Mouse (Mus musculus) heart, postnatal 0 days (tissue): ENCODE measurements at regions not wholly inside any gene's neighbourhood (a gene's known extent, or its start where the extent isn't known, plus 50 kb on each side); places are given as distances from the start of the nearest gene placed in this dataset.

ENCODE experiments used
- ATAC-seq: fragments of 200-750 bp; cut with Nextera tagmentation; 2 replicates; pipeline ENCODE4 v1.8.0; 2017; ENCODE audit warnings: low read depth, moderate number of reproducible peaks, moderate library complexity; ENCODE audit not compliant: insufficient read depth
- DNase-seq: peaks from one replicate; pipeline ENCODE4 v3.0.0-alpha.2; 2016; ENCODE audit warnings: low spot score
- H3K27ac ChIP-seq: fragments of 300-500 bp; sonication (generic); 2 replicates; pipeline ENCODE4 v1.5.1; 2014; ENCODE audit warnings: low read depth, mild to moderate bottlenecking
- H3K27me3 ChIP-seq: fragments of 300-500 bp; sonication (generic); 2 replicates; pipeline ENCODE4 v1.6.1; 2014; ENCODE audit warnings: low read length, mixed read lengths; ENCODE audit not compliant: control insufficient read depth, insufficient read depth
- H3K36me3 ChIP-seq: fragments of 300-500 bp; sonication (generic); replicated peaks from 2 replicates; pipeline ENCODE4 v1.6.1; 2014; ENCODE audit warnings: low read length, mixed read lengths; ENCODE audit not compliant: control insufficient read depth, insufficient read depth
- H3K4me1 ChIP-seq: fragments of 300-500 bp; sonication (generic); 2 replicates; pipeline ENCODE4 v1.6.1; 2014; ENCODE audit warnings: antibody characterized with exemption; ENCODE audit not compliant: control insufficient read depth, insufficient read depth
- H3K4me2 ChIP-seq: fragments of 300-500 bp; sonication (generic); 2 replicates; pipeline ENCODE4 v1.6.1; 2014; ENCODE audit warnings: low read depth, mild to moderate bottlenecking, low read length, moderate library complexity
- H3K4me3 ChIP-seq: fragments of 300-500 bp; sonication (generic); 2 replicates; pipeline ENCODE4 v1.5.1; 2014; ENCODE audit warnings: low read depth, low read length
- H3K9ac ChIP-seq: fragments of 300-500 bp; sonication (generic); replicated peaks from 2 replicates; pipeline ENCODE4 v1.6.1; 2014; ENCODE audit warnings: low read depth, low read length, mixed read lengths
- H3K9me3 ChIP-seq: fragments of 300-500 bp; sonication (generic); replicated peaks from 2 replicates; pipeline ENCODE4 v1.6.1; 2016; ENCODE audit warnings: low read length; ENCODE audit not compliant: control insufficient read depth
- CTCF ChIP-seq: IDR thresholded peaks from 2 replicates; pipeline ENCODE4 v1.5.1; 2016; ENCODE audit warnings: antibody characterized with exemption, control low read depth, low read depth
- EP300 ChIP-seq: IDR thresholded peaks from 2 replicates; pipeline ENCODE4 v1.6.1; 2016; ENCODE audit warnings: antibody characterized with exemption, low read depth
- WGBS: fragments of 180-500 bp; shearing (Covaris S2); extraction: QIAGEN DNeasy Blood & Tissue Kit; methylation state at CpG from one replicate; pipeline ENCODE4 v1.1.7; 2014; 5-methylcytosine and 5-hydroxymethylcytosine counted together

DNA sequence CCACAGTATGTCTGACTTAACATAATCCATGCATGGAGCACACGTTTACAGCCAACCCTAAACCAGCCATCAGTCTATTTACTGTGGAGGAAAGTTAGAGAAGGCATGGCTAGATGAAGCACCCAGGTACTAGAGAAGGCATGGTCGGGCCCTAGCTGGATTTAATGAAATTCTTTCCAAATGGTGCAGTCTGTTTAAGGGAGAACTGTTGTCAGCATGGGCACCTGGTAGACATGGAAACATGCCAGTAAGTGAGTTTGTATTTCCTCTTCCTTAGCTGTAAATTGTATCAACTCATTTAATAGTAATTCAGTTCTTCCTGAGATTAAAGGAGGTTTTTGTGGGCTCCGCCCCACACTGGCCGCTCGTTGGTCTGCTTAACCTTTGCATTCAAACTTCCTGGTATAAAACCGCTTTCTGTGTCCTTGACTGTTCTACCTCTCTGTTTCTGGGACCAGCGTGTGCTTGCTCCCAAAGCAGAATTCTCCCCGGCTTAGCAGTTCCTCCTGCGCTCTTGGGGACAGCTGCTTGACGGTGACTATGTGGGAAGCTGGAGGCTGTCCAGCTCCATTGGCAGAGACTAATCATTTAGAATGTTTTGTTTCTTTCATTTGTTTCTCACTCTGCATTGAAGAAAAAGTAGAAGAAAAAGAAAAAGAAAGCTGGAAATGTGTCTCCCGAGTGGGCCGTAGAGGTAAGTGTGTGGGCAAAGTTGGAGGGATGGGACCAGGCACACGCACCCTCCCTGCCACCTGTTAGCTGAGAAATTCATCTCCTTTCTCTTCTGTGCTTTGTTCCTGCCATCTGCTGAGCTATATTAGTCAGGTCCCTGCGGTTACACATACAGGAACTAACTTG lies 96.0 kb upstream of the St6galnac5 start:
- DNase-seq (no peak), ATAC-seq (no peak)
- Histone ChIP-seq H3K36me3 (no peaks in the 10 kb centered on the region), H3K27me3 (no peaks in the 10 kb centered on the region), H3K9me3 (no peaks in the 10 kb centered on the region), H3K4me2 (no peak overlapping the region), H3K9ac (no peak overlapping the region), H3K27ac (no peak overlapping the region), H3K4me3 (no peak overlapping the region), H3K4me1 (0 out of 2 replicates have a peak, but pooled peaks cover 4% of the 10 kb centered on the region)
- WGBS, result 51% methylated on average over 14 of the region's 14 CpGs
- TF ChIP-seq CTCF, result no peak
- no peak for TF ChIP-seq EP300

DNA sequence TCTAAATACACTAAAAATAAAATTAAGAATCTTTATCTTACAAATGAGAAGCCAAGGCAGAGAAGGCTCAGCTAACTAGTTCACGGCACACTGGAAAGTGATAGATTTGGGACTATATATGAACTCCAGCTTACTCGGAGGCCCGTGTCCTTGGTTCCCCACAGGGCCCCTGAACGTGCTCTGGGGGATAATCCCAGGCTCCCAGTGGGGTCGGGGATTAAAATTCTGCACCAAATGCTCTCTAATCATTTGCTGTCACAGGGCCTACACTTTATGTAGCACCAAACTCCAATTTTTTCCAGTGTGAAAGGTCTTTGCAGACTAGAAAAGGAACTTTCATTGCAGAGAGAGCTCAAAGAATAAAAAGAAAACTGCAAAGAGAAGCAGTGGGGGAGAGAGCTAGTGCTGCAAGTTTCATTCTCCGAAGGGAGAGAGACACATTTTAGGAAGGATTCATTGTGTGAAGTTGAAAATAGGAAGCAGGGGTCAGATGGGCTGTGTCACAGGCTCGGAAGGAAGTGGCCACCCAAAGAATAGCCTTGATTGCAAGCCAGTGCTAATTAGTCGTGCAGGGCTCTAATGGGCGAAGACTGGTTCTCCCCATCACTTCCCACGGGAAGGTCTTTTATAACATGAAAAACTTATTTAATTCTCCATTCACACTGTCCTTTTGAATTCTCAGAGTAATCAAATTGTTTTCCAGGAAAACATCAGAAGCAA lies 90.3 kb upstream of the St6galnac5 start:
- H3K4me1 ChIP-seq, result no peaks in the 10 kb centered on the region
- H3K9me3 ChIP-seq, result no peaks in the 10 kb centered on the region
- no peaks in the 10 kb centered on the region for H3K36me3 ChIP-seq
- DNase-seq (no peak), ATAC-seq (no peak)
- H3K4me2 ChIP-seq, result no peak overlapping the region
- no peak overlapping the region for H3K27ac ChIP-seq
- H3K4me3 ChIP-seq, result no peak overlapping the region
- no peak overlapping the region for H3K9ac ChIP-seq
- no peak for TF ChIP-seq EP300
- no peak for TF ChIP-seq CTCF
- no peaks in the 10 kb centered on the region for H3K27me3 ChIP-seq
- 64% methylated on average over 10 of the region's 10 CpGs for WGBS

DNA sequence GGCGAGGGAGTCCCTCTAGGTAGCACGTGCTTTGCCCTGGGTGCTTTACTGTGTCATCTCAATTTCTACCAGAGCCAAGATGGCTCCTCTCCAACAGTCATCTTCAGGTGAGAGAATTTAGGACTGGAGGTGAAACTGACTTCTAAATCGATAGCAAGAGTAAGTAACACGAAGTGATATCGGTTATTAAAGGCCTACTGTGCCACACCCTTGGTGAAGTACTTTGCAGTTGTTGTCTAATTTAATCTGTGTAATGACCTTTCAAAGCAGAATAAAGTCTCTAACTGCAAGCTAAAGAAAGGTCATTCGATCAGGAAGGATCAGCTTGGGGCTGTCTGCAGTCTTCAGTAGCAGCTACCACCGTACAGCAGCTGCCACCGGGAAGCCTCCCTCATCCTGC lies 89.5 kb upstream of the St6galnac5 start:
- H3K4me3 ChIP-seq, result no peak overlapping the region
- H3K9ac ChIP-seq, result no peak overlapping the region
- 82% methylated on average over 8 of the region's 8 CpGs for WGBS
- ATAC-seq (no peak), DNase-seq (no peak)
- H3K4me1 ChIP-seq, result no peaks in the 10 kb centered on the region
- H3K9me3 ChIP-seq, result no peaks in the 10 kb centered on the region
- no peak overlapping the region for H3K4me2 ChIP-seq
- H3K27ac ChIP-seq, result no peak overlapping the region
- TF ChIP-seq CTCF (no peak), EP300 (no peak)
- no peaks in the 10 kb centered on the region for H3K27me3 ChIP-seq
- no peaks in the 10 kb centered on the region for H3K36me3 ChIP-seq

DNA sequence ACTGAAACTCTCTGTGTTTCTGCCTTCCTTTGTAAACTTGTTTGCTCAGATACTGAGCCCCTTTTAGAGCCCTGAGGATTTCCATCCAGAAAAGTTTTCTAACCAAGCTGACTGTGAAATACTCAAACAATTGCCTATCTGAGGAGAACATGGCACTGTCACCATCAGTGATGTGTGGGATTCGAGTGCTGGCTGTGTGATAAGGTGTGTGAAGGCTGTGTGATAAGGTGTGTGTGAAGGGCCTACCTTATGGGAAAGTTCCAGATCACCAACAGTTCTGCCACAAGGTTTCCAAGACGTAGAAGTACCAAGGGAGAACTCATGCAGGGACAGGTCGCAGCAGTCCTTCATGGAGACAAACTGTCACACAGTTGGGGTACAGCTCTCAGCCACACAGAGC lies 89.1 kb upstream of the St6galnac5 start:
- Histone ChIP-seq H3K9ac (no peak overlapping the region), H3K4me2 (no peak overlapping the region), H3K4me1 (no peaks in the 10 kb centered on the region), H3K9me3 (no peaks in the 10 kb centered on the region), H3K27ac (no peak overlapping the region), H3K4me3 (no peak overlapping the region), H3K36me3 (no peaks in the 10 kb centered on the region), H3K27me3 (no peaks in the 10 kb centered on the region)
- 63% methylated on average over 3 of the region's 3 CpGs for WGBS
- TF ChIP-seq EP300 (no peak), CTCF (no peak)
- DNase-seq (no peak), ATAC-seq (no peak)

DNA sequence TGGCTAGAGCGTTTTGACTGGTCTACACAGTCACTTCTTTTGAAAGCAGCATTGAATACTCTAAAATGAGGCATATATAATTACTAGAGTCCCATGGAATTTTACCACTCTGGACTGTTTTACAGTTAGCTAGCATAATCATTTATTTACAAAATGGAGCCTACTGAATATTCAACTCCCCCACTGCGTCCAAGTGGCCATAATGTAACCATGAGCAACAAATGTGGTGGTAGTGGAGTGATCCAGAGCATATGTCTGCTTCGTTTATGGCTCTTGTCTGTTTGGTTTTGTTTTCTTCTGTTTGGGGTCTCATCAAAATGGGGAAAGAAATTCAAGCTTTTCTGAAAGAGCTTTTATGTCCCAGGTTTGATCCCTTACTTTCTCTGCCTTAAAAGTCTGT lies 83.8 kb upstream of the St6galnac5 start:
- Histone ChIP-seq H3K9ac (no peak overlapping the region), H3K36me3 (no peaks in the 10 kb centered on the region), H3K27ac (no peak overlapping the region), H3K4me3 (no peak overlapping the region), H3K4me1 (no peaks in the 10 kb centered on the region), H3K4me2 (no peak overlapping the region), H3K9me3 (no peaks in the 10 kb centered on the region), H3K27me3 (no peaks in the 10 kb centered on the region)
- ATAC-seq (no peak), DNase-seq (no peak)
- 77% methylated on average over 3 of the region's 3 CpGs for WGBS
- no peak for TF ChIP-seq EP300
- TF ChIP-seq CTCF, result no peak
